Mouse (Mus musculus) thymus, postnatal 25 days (tissue): ENCODE measurements around the gene Ubap2l.

Experiments used
- DNase-seq: peaks from one replicate; pipeline ENCODE4 v3.0.0; 2022

Gene Ubap2l

GRCm38 (mm10) chr3:90065553-90065952, 13.1 kb upstream of the Ubap2l start:
- peak; percentile 61 for DNase-seq

GRCm38 (mm10) chr3:90064383-90064782, 12.0 kb upstream of the Ubap2l start:
- DNase-seq = no peak

- DNase-seq = no peak
Observed at GRCm38 (mm10) chr3:90062539-90062938, 10.1 kb upstream of the Ubap2l start.

GRCm38 (mm10) chr3:90061549-90061948, 9.1 kb upstream of the Ubap2l start:
- DNase-seq = no peak

GRCm38 (mm10) chr3:90051441-90052350, 732 bp downstream of the Ubap2l start, which contains the start of gene 4933434E20Rik:
Gene 4933434E20Rik, plus strand, starts transcription at chr3:90051636.
- DNase-seq = peak; percentile 62

- DNase-seq = no peak
Observed at GRCm38 (mm10) chr3:90049691-90050090, 2.7 kb downstream of the Ubap2l start.

- DNase-seq = no peak
Observed at GRCm38 (mm10) chr3:90036263-90036662, 16.2 kb downstream of the Ubap2l start.

- DNase-seq = no peak
Observed at GRCm38 (mm10) chr3:90034653-90035052, 17.8 kb downstream of the Ubap2l start.

- no peak for DNase-seq
Observed at GRCm38 (mm10) chr3:90016626-90017025, 35.8 kb downstream of the Ubap2l start.

- DNase-seq = no peak
Observed at GRCm38 (mm10) chr3:90010291-90010690, 42.1 kb downstream of the Ubap2l start.

GRCm38 (mm10) chr3:90004091-90004796, 48.2 kb downstream of the Ubap2l start:
- DNase-seq = no peak

GRCm38 (mm10) chr3:89999830-90000229, 52.6 kb downstream of the Ubap2l start:
- DNase-seq = no peak

GRCm38 (mm10) chr3:89999090-89999489, 53.3 kb downstream of the Ubap2l start:
- no peak for DNase-seq

GRCm38 (mm10) chr3:89998612-89999054, 53.8 kb downstream of the Ubap2l start, which contains the start of gene Hax1:
Gene Hax1, minus strand, starts transcription at chr3:89998780.
- peak; percentile 94 for DNase-seq

GRCm38 (mm10) chr3:89997791-89998495, 54.5 kb downstream of the Ubap2l start:
- DNase-seq = peak; percentile 4

GRCm38 (mm10) chr3:89994807-89995515, 57.5 kb downstream of the Ubap2l start:
- DNase-seq = no peak

GRCm38 (mm10) chr3:89987822-89988221, 64.6 kb downstream of the Ubap2l start:
- DNase-seq = no peak

GRCm38 (mm10) chr3:89987211-89987610, 65.2 kb downstream of the Ubap2l start:
- DNase-seq = no peak

- no peak for DNase-seq
Observed at GRCm38 (mm10) chr3:89982426-89982825, 70.0 kb downstream of the Ubap2l start.

GRCm38 (mm10) chr3:89976859-89977258, 75.6 kb downstream of the Ubap2l start:
- no peak for DNase-seq

GRCm38 (mm10) chr3:89968509-89968908, 83.9 kb downstream of the Ubap2l start:
- DNase-seq = no peak

GRCm38 (mm10) chr3:89966946-89967345, 85.5 kb downstream of the Ubap2l start:
- peak; percentile 36 for DNase-seq
